Mouse (Mus musculus): ENCODE measurements around the gene Med23. TPM values are rescaled to one million over a fixed set of nuclear protein-coding genes. Genes with fewer than 3 reads are reported as not detected.
A peak's percentile ranks its signal among the peaks of the same experiment; 100 is the strongest.

Med23 gene
- polyA plus RNA-seq, 1 experiment: 17.8 TPM

GRCm38 (mm10) chr10:24924296-24924695, 54.5 kb downstream of the Med23 start:
- TF ChIP-seq CTCF (IDR thresholded peaks at IDR 0.05; ENCODE audit: low read depth, low read length): no peak
- H3K4me1 ChIP-seq (ENCODE audit: control insufficient read depth, insufficient read depth, low read length): peaks cover 21% of the 10 kb centered on the region
- no peak overlapping the region for H3K27ac ChIP-seq (ENCODE audit: insufficient read depth, low read depth, low read length)
- no peak overlapping the region for H3K4me3 ChIP-seq (ENCODE audit: insufficient read depth, low read length)

GRCm38 (mm10) chr10:24926380-24926779, 56.6 kb downstream of the Med23 start:
- TF ChIP-seq POLR2A (IDR thresholded peaks at IDR 0.05; ENCODE audit: borderline replicate concordance, low read depth, low read length) (no peak), CTCF (IDR thresholded peaks at IDR 0.05; ENCODE audit: low read depth, low read length) (no peak)
- Histone ChIP-seq H3K4me1 (ENCODE audit: control insufficient read depth, insufficient read depth, low read length) (peaks cover 40% of the 10 kb centered on the region), H3K27ac (ENCODE audit: insufficient read depth, low read depth, low read length) (no peak overlapping the region), H3K4me3 (ENCODE audit: insufficient read depth, low read length) (no peak overlapping the region)

GRCm38 (mm10) chr10:24926962-24927720, 57.4 kb downstream of the Med23 start, which contains the start of gene Arg1:
Arg1 (minus strand) TSS chr10:24927484.
- Histone ChIP-seq H3K27ac (ENCODE audit: insufficient read depth, low read depth, low read length) (peak within 1 kb of the TSS; percentile 81), H3K4me1 (ENCODE audit: control insufficient read depth, insufficient read depth, low read length) (peaks cover 39% of the 10 kb centered on the region), H3K4me3 (ENCODE audit: insufficient read depth, low read length) (peak within 1 kb of the TSS; percentile 48)
- TF ChIP-seq CTCF (IDR thresholded peaks at IDR 0.05; ENCODE audit: low read depth, low read length): no peak
- no peak for TF ChIP-seq POLR2A (IDR thresholded peaks at IDR 0.05; ENCODE audit: borderline replicate concordance, low read depth, low read length)

GRCm38 (mm10) chr10:24928072-24928471, 58.3 kb downstream of the Med23 start:
- H3K27ac ChIP-seq (ENCODE audit: insufficient read depth, low read depth, low read length): peak overlapping the region; percentile 81
- peaks cover 39% of the 10 kb centered on the region for H3K4me1 ChIP-seq (ENCODE audit: control insufficient read depth, insufficient read depth, low read length)
- no peak for TF ChIP-seq CTCF (IDR thresholded peaks at IDR 0.05; ENCODE audit: low read depth, low read length)
- TF ChIP-seq POLR2A (IDR thresholded peaks at IDR 0.05; ENCODE audit: borderline replicate concordance, low read depth, low read length): no peak
- peak overlapping the region; percentile 48 for H3K4me3 ChIP-seq (ENCODE audit: insufficient read depth, low read length)

- TF ChIP-seq CTCF (IDR thresholded peaks at IDR 0.05; ENCODE audit: low read depth, low read length) (no peak), POLR2A (IDR thresholded peaks at IDR 0.05; ENCODE audit: borderline replicate concordance, low read depth, low read length) (no peak)
Observed at GRCm38 (mm10) chr10:24930143-24930542, 60.4 kb downstream of the Med23 start.

GRCm38 (mm10) chr10:24947871-24948270, 78.1 kb downstream of the Med23 start:
- no peak overlapping the region for H3K4me3 ChIP-seq (ENCODE audit: insufficient read depth, low read length)
- TF ChIP-seq CTCF (IDR thresholded peaks at IDR 0.05; ENCODE audit: low read depth, low read length) (no peak), POLR2A (IDR thresholded peaks at IDR 0.05; ENCODE audit: borderline replicate concordance, low read depth, low read length) (no peak)

More at GRCm38 (mm10) chr10:24930143-24930542, 60.4 kb downstream of the Med23 start:
- Histone ChIP-seq H3K4me3 (ENCODE audit: insufficient read depth, low read length) (no peak overlapping the region), H3K4me1 (ENCODE audit: control insufficient read depth, insufficient read depth, low read length) (peaks cover 39% of the 10 kb centered on the region), H3K27ac (ENCODE audit: insufficient read depth, low read depth, low read length) (peak overlapping the region; percentile 77)

GRCm38 (mm10) chr10:24948278-24948677, 78.5 kb downstream of the Med23 start:
- Histone ChIP-seq H3K4me1 (ENCODE audit: control insufficient read depth, insufficient read depth, low read length) (peaks cover 20% of the 10 kb centered on the region), H3K4me3 (ENCODE audit: insufficient read depth, low read length) (no peak overlapping the region), H3K27ac (ENCODE audit: insufficient read depth, low read depth, low read length) (no peak overlapping the region)
- TF ChIP-seq POLR2A (IDR thresholded peaks at IDR 0.05; ENCODE audit: borderline replicate concordance, low read depth, low read length) (no peak), CTCF (IDR thresholded peaks at IDR 0.05; ENCODE audit: low read depth, low read length) (no peak)

More at GRCm38 (mm10) chr10:24947871-24948270, 78.1 kb downstream of the Med23 start:
- peaks cover 20% of the 10 kb centered on the region for H3K4me1 ChIP-seq (ENCODE audit: control insufficient read depth, insufficient read depth, low read length)
- H3K27ac ChIP-seq (ENCODE audit: insufficient read depth, low read depth, low read length): no peak overlapping the region

- TF ChIP-seq CTCF (IDR thresholded peaks at IDR 0.05; ENCODE audit: low read depth, low read length) (no peak), POLR2A (IDR thresholded peaks at IDR 0.05; ENCODE audit: borderline replicate concordance, low read depth, low read length) (no peak)
- Histone ChIP-seq H3K27ac (ENCODE audit: insufficient read depth, low read depth, low read length) (peak overlapping the region; percentile 67), H3K4me3 (ENCODE audit: insufficient read depth, low read length) (no peak overlapping the region), H3K4me1 (ENCODE audit: control insufficient read depth, insufficient read depth, low read length) (peaks cover 20% of the 10 kb centered on the region)
Observed at GRCm38 (mm10) chr10:24950223-24950622, 80.4 kb downstream of the Med23 start.

GRCm38 (mm10) chr10:24951575-24951974, 81.8 kb downstream of the Med23 start:
- Histone ChIP-seq H3K4me3 (ENCODE audit: insufficient read depth, low read length) (no peak overlapping the region), H3K27ac (ENCODE audit: insufficient read depth, low read depth, low read length) (no peak overlapping the region)
- TF ChIP-seq POLR2A (IDR thresholded peaks at IDR 0.05; ENCODE audit: borderline replicate concordance, low read depth, low read length): no peak
- no peak for TF ChIP-seq CTCF (IDR thresholded peaks at IDR 0.05; ENCODE audit: low read depth, low read length)

GRCm38 (mm10) chr10:24952549-24952948, 82.8 kb downstream of the Med23 start:
- H3K27ac ChIP-seq (ENCODE audit: insufficient read depth, low read depth, low read length): no peak overlapping the region

More at GRCm38 (mm10) chr10:24951575-24951974, 81.8 kb downstream of the Med23 start:
- peaks cover 20% of the 10 kb centered on the region for H3K4me1 ChIP-seq (ENCODE audit: control insufficient read depth, insufficient read depth, low read length)

More at GRCm38 (mm10) chr10:24952549-24952948, 82.8 kb downstream of the Med23 start:
- peaks cover 20% of the 10 kb centered on the region for H3K4me1 ChIP-seq (ENCODE audit: control insufficient read depth, insufficient read depth, low read length)
- TF ChIP-seq CTCF (IDR thresholded peaks at IDR 0.05; ENCODE audit: low read depth, low read length): no peak
- TF ChIP-seq POLR2A (IDR thresholded peaks at IDR 0.05; ENCODE audit: borderline replicate concordance, low read depth, low read length): no peak
- H3K4me3 ChIP-seq (ENCODE audit: insufficient read depth, low read length): no peak overlapping the region
